Mouse (Mus musculus) gastrocnemius, adult 2 months (tissue): ENCODE results near the gene Ndufaf8. TPM values are rescaled to one million over a fixed set of nuclear protein-coding genes. Genes with fewer than 3 reads are reported as not detected.
A peak's percentile ranks its signal among the peaks of the same experiment; 100 is the strongest.

Source experiments
- DNase-seq: peaks from one replicate; pipeline ENCODE4 v3.0.0; 2022
- H3K27ac ChIP-seq: fragments of 200-600 bp; 2 replicates; pipeline ENCODE4 v1.8.1; 2022; ENCODE audit warnings: mild to moderate bottlenecking
- H3K4me3 ChIP-seq: fragments of 200-600 bp; 2 replicates; pipeline ENCODE4 v1.8.1; 2022; ENCODE audit warnings: mild to moderate bottlenecking, moderate library complexity
- CTCF ChIP-seq: fragments of 200-600 bp; IDR thresholded peaks from 2 replicates; pipeline ENCODE4 v1.8.1; 2022; ENCODE audit warnings: antibody characterized with exemption, mild to moderate bottlenecking, moderate library complexity
- intact Hi-C: fragments of 180-260 bp; cut with DNase I; formaldehyde crosslinking; loops from one replicate; pipeline ENCODE4 v1.15.1; 2025
- total RNA-seq, 2 experiments: library from RNA; stranded (reverse); gene quantifications; 2 replicates each; pipeline ENCODE4 v1.2.3; 2021

The Ndufaf8 gene
- total RNA-seq, 2 experiments from 2014 or later = 38.3 to 43.3 TPM

GRCm38 (mm10) chr11:120101036-120101435, 2.3 kb downstream of the Ndufaf8 start:
- Histone ChIP-seq H3K27ac (peak overlapping the region; percentile 71), H3K4me3 (no peak overlapping the region)
- intact Hi-C loops = loop anchor here (1.0 kb wide), 1 partner anchor 72 kb away; no protein-coding TSS in a partner anchor
- DNase-seq = peak; percentile 68
- TF ChIP-seq CTCF = peak; percentile 83

GRCm38 (mm10) chr11:120103431-120103997, 4.8 kb downstream of the Ndufaf8 start:
- intact Hi-C loops = no loop called here
- Histone ChIP-seq H3K27ac (no peak overlapping the region), H3K4me3 (no peak overlapping the region)
- no peak for DNase-seq
- TF ChIP-seq CTCF = no peak

GRCm38 (mm10) chr11:120107026-120107425, 8.3 kb downstream of the Ndufaf8 start:
- Histone ChIP-seq H3K4me3 (no peak overlapping the region), H3K27ac (no peak overlapping the region)
- no peak for TF ChIP-seq CTCF
- no peak for DNase-seq
- intact Hi-C loops = no loop called here

GRCm38 (mm10) chr11:120107796-120108195, 9.1 kb downstream of the Ndufaf8 start:
- intact Hi-C loops = no loop called here
- DNase-seq = no peak
- no peak for TF ChIP-seq CTCF
- Histone ChIP-seq H3K27ac (no peak overlapping the region), H3K4me3 (no peak overlapping the region)

- intact Hi-C loops = loop anchor here (1.0 to 5.0 kb wide), 2 partner anchors 153 to 198 kb away; no protein-coding TSS in a partner anchor
- DNase-seq = no peak
- Histone ChIP-seq H3K27ac (no peak overlapping the region), H3K4me3 (no peak overlapping the region)
- TF ChIP-seq CTCF = no peak
Observed at GRCm38 (mm10) chr11:120109558-120110210, 11.0 kb downstream of the Ndufaf8 start.

- Histone ChIP-seq H3K4me3 (no peak overlapping the region), H3K27ac (peak overlapping the region; percentile 21; the same call in 1 of the 2 replicates)
- no peak for DNase-seq
- intact Hi-C loops = loop anchor here (1.0 to 5.0 kb wide), 2 partner anchors 152 to 197 kb away; no protein-coding TSS in a partner anchor
- TF ChIP-seq CTCF = peak; percentile 21; the same call in 1 of the 2 replicates
Observed at GRCm38 (mm10) chr11:120110554-120110953, 11.8 kb downstream of the Ndufaf8 start.

- no peak overlapping the region for H3K4me3 ChIP-seq
- DNase-seq = peak; percentile 63
- peak; percentile 95 for TF ChIP-seq CTCF
- intact Hi-C loops = loop anchor here (5.0 kb wide), 1 partner anchor 151 kb away; no protein-coding TSS in a partner anchor
- H3K27ac ChIP-seq = peak overlapping the region; percentile 21; the same call in 1 of the 2 replicates
Observed at GRCm38 (mm10) chr11:120111033-120111432, 12.3 kb downstream of the Ndufaf8 start.

- DNase-seq = no peak
- intact Hi-C loops = loop anchor here (2.0 to 5.0 kb wide), 2 partner anchors 57 to 150 kb away; no protein-coding TSS in a partner anchor
- no peak for TF ChIP-seq CTCF
- H3K27ac ChIP-seq = no peak overlapping the region
- no peak overlapping the region for H3K4me3 ChIP-seq
Observed at GRCm38 (mm10) chr11:120112136-120112535, 13.4 kb downstream of the Ndufaf8 start.

GRCm38 (mm10) chr11:120114488-120115215, 15.9 kb downstream of the Ndufaf8 start:
- Histone ChIP-seq H3K4me3 (no peak overlapping the region), H3K27ac (no peak overlapping the region)
- TF ChIP-seq CTCF = no peak
- no peak for DNase-seq
- intact Hi-C loops = loop anchor here (5.0 kb wide), 1 partner anchor 148 kb away; no protein-coding TSS in a partner anchor

GRCm38 (mm10) chr11:120117626-120118025, 18.9 kb downstream of the Ndufaf8 start:
- TF ChIP-seq CTCF = no peak
- Histone ChIP-seq H3K27ac (no peak overlapping the region), H3K4me3 (no peak overlapping the region)
- no peak for DNase-seq
- intact Hi-C loops = no loop called here

- H3K4me3 ChIP-seq = no peak overlapping the region
- DNase-seq = no peak
- H3K27ac ChIP-seq = no peak overlapping the region
- intact Hi-C loops = no loop called here
- TF ChIP-seq CTCF = no peak
Observed at GRCm38 (mm10) chr11:120119108-120119507, 20.4 kb downstream of the Ndufaf8 start.

- no peak for DNase-seq
- Histone ChIP-seq H3K4me3 (no peak overlapping the region), H3K27ac (no peak overlapping the region)
- intact Hi-C loops = no loop called here
- no peak for TF ChIP-seq CTCF
Observed at GRCm38 (mm10) chr11:120119936-120120541, 21.3 kb downstream of the Ndufaf8 start.
